Mouse (Mus musculus) lung, embryonic 14.5 days (tissue): Measurements from ENCODE around the gene Prkab1. TPM values are rescaled to one million over a fixed set of nuclear protein-coding genes. Genes with fewer than 3 reads are reported as not detected.
A peak's percentile ranks its signal among the peaks of the same experiment; 100 is the strongest.

Experiments
- ATAC-seq: fragments of 200-750 bp; cut with Nextera tagmentation; 2 replicates; pipeline ENCODE4 v1.8.0; 2017; ENCODE audit warnings: mild to moderate bottlenecking, moderate TSS enrichment, moderate library complexity; ENCODE audit not compliant: insufficient read depth
- DNase-seq: peaks from one replicate; pipeline ENCODE4 v3.0.0-alpha.2; 2015
- H3K27ac ChIP-seq: fragments of 300-500 bp; sonication (generic); 2 replicates; pipeline ENCODE4 v1.5.1; 2014; ENCODE audit warnings: low read depth, mild to moderate bottlenecking, moderate library complexity
- H3K27me3 ChIP-seq: fragments of 300-500 bp; sonication (generic); 2 replicates; pipeline ENCODE4 v1.6.1; 2014; ENCODE audit warnings: low read length, control low read depth; ENCODE audit not compliant: insufficient read depth
- H3K36me3 ChIP-seq: fragments of 300-500 bp; sonication (generic); 2 replicates; pipeline ENCODE4 v1.6.1; 2014; ENCODE audit warnings: control low read depth; ENCODE audit not compliant: insufficient read depth
- H3K4me1 ChIP-seq: fragments of 300-500 bp; sonication (generic); 2 replicates; pipeline ENCODE4 v1.6.1; 2014; ENCODE audit warnings: antibody characterized with exemption, control low read depth; ENCODE audit not compliant: insufficient read depth
- H3K4me2 ChIP-seq: fragments of 300-500 bp; sonication (generic); 2 replicates; pipeline ENCODE4 v1.6.1; 2014; ENCODE audit warnings: mild to moderate bottlenecking
- H3K4me3 ChIP-seq: fragments of 300-500 bp; sonication (generic); 2 replicates; pipeline ENCODE4 v1.5.1; 2014; ENCODE audit warnings: low read depth, low read length
- H3K9ac ChIP-seq: fragments of 300-500 bp; sonication (generic); 2 replicates; pipeline ENCODE4 v1.6.1; 2014
- H3K9me3 ChIP-seq: fragments of 300-500 bp; sonication (generic); 2 replicates; pipeline ENCODE4 v1.6.1; 2016; ENCODE audit warnings: low read depth, low read length, control low read depth
- CTCF ChIP-seq: IDR thresholded peaks from 2 replicates; pipeline ENCODE4 v1.5.1; 2016; ENCODE audit warnings: antibody characterized with exemption, low read depth
- WGBS: fragments of 180-500 bp; shearing (Covaris S2); extraction: QIAGEN DNeasy Blood & Tissue Kit; methylation state at CpG from one replicate; pipeline ENCODE4 v1.1.7; 2014; 5-methylcytosine and 5-hydroxymethylcytosine counted together
- polyA plus RNA-seq: library from polyadenylated mRNA; unstranded; fragments of >200 nt; fragmentation: Nextera tagmentation; extraction: Ambion mirVana; gene quantifications from 2 replicates; pipeline ENCODE4 v1.2.1, GENCODE M21; 2014

Prkab1 gene
- polyA plus RNA-seq, 1 experiment from 2014 or later: 68.9 TPM

GRCm38 (mm10) chr5:116019371-116019770 lies 4.9 kb downstream of the Prkab1 start:
- no peaks in the 10 kb centered on the region for H3K9me3 ChIP-seq
- H3K27ac ChIP-seq: no peak overlapping the region
- WGBS: 58% methylated on average over 11 of the region's 11 CpGs
- no peaks in the 10 kb centered on the region for H3K4me1 ChIP-seq
- no peak overlapping the region for H3K4me2 ChIP-seq
- H3K4me3 ChIP-seq: no peak overlapping the region
- ATAC-seq (no peak), DNase-seq (no peak)
- H3K9ac ChIP-seq: no peak overlapping the region
- TF ChIP-seq CTCF: no peak
- H3K27me3 ChIP-seq: no peaks in the 10 kb centered on the region
- peaks cover 79% of the 10 kb centered on the region for H3K36me3 ChIP-seq

GRCm38 (mm10) chr5:116018784-116019183 lies 5.5 kb downstream of the Prkab1 start:
- ATAC-seq: no peak
- no peak overlapping the region for H3K4me3 ChIP-seq
- no peak overlapping the region for H3K27ac ChIP-seq
- no peaks in the 10 kb centered on the region for H3K4me1 ChIP-seq
- TF ChIP-seq CTCF: 0 out of 2 replicates have a peak, but pooled peaks have one; percentile 11
- no peak overlapping the region for H3K4me2 ChIP-seq
- H3K27me3 ChIP-seq: no peaks in the 10 kb centered on the region
- peaks cover 85% of the 10 kb centered on the region for H3K36me3 ChIP-seq
- WGBS: 70% methylated on average over 6 of the region's 6 CpGs
- no peaks in the 10 kb centered on the region for H3K9me3 ChIP-seq
- no peak overlapping the region for H3K9ac ChIP-seq
- no peak for DNase-seq

DNA sequence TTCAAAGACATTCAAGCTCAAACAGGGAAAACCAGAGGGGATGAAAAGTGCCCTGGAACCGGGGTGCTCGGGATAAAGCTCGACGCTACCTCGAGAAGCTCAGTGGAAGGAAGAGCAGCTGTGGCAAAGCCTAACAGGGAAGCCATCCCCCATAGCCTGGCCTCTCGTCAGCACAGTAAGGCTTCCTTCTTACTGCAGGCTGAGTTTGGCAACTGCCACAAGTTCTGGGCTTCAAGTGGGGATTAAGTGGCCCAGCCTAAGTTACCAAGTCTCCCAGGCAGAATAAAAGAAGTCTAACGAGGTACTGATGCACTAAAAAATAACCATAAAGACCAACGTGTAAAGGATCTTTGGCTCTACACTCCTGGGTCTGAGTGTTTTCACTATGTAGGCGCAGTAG lies 6.1 kb downstream of the Prkab1 start:
- DNase-seq: no peak
- Histone ChIP-seq H3K27me3 (no peaks in the 10 kb centered on the region), H3K9ac (no peak overlapping the region), H3K4me3 (no peak overlapping the region), H3K36me3 (peaks cover 91% of the 10 kb centered on the region), H3K27ac (no peak overlapping the region), H3K4me1 (no peaks in the 10 kb centered on the region), H3K4me2 (no peak overlapping the region), H3K9me3 (no peaks in the 10 kb centered on the region)
- 91% methylated on average over 9 of the region's 9 CpGs for WGBS
- no peak for TF ChIP-seq CTCF
- no peak for ATAC-seq

- Histone ChIP-seq H3K27me3 (no peaks in the 10 kb centered on the region), H3K36me3 (peaks cover 99% of the 10 kb centered on the region), H3K27ac (no peak overlapping the region), H3K9me3 (no peaks in the 10 kb centered on the region), H3K9ac (no peak overlapping the region), H3K4me3 (no peak overlapping the region), H3K4me2 (no peak overlapping the region), H3K4me1 (no peaks in the 10 kb centered on the region)
- WGBS: 91% methylated on average over 8 of the region's 8 CpGs
- TF ChIP-seq CTCF: no peak
- DNase-seq (no peak), ATAC-seq (no peak)
Observed at GRCm38 (mm10) chr5:116017391-116017790, 6.9 kb downstream of the Prkab1 start.

DNA sequence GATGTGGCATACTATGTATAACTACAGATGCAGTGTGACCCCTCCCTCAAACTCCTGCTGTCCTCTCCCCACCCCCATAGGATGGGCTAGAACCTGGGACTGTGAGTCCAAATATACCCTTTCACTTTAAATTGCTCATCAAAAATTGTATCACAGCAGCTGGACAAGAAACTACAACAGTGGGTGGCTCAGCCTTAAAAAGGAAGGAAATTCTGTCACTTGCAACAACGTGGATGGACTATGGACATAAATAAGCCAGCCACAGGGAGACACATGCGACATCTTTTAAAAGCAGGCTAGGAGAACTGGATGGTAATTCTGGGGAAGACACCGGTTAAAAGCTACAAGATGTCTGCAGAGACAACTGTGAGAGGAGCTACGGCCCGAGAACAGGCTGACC lies 7.8 kb downstream of the Prkab1 start:
- DNase-seq (no peak), ATAC-seq (no peak)
- TF ChIP-seq CTCF: no peak
- no peaks in the 10 kb centered on the region for H3K27me3 ChIP-seq
- peaks cover 91% of the 10 kb centered on the region for H3K36me3 ChIP-seq
- no peak overlapping the region for H3K4me3 ChIP-seq
- H3K9me3 ChIP-seq: no peaks in the 10 kb centered on the region
- H3K4me2 ChIP-seq: no peak overlapping the region
- no peak overlapping the region for H3K27ac ChIP-seq
- H3K9ac ChIP-seq: no peak overlapping the region
- 92% methylated on average over 5 of the region's 5 CpGs for WGBS
- no peaks in the 10 kb centered on the region for H3K4me1 ChIP-seq

- DNase-seq: no peak
- Histone ChIP-seq H3K4me2 (no peak overlapping the region), H3K27me3 (no peaks in the 10 kb centered on the region), H3K9ac (no peak overlapping the region), H3K27ac (no peak overlapping the region), H3K36me3 (peaks cover 68% of the 10 kb centered on the region), H3K4me1 (no peaks in the 10 kb centered on the region), H3K4me3 (no peak overlapping the region), H3K9me3 (no peaks in the 10 kb centered on the region)
- TF ChIP-seq CTCF: no peak
- no peak for ATAC-seq
- 91% methylated on average over 11 of the region's 11 CpGs for WGBS
Observed at GRCm38 (mm10) chr5:116014237-116014636, 10.1 kb downstream of the Prkab1 start.

DNA sequence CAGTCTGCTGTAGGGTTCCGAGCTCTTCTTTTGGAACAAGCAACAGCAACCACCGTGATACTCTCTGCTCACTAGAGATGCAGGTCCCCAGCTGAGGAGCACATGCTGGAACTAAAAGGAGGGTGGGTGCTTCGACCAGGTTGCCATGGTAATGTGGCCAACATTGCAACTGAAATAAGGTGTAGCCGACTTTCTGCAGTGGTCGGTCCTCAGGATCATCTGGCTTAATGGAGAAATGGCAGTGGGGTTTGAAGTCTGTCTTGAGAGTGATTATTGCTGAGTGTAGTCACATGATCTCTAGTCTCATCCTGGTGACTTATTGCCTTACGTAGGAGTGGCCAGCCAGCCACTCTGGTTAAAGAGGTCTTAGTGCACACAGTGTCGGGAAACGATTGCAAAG lies 10.5 kb downstream of the Prkab1 start:
- H3K36me3 ChIP-seq: peaks cover 64% of the 10 kb centered on the region
- 83% methylated on average over 8 of the region's 8 CpGs for WGBS
- DNase-seq: no peak
- ATAC-seq: no peak
- H3K4me3 ChIP-seq: no peak overlapping the region
- H3K27me3 ChIP-seq: no peaks in the 10 kb centered on the region
- no peak overlapping the region for H3K27ac ChIP-seq
- H3K9ac ChIP-seq: no peak overlapping the region
- no peak for TF ChIP-seq CTCF
- no peaks in the 10 kb centered on the region for H3K9me3 ChIP-seq
- H3K4me2 ChIP-seq: no peak overlapping the region
- H3K4me1 ChIP-seq: no peaks in the 10 kb centered on the region

GRCm38 (mm10) chr5:116012503-116012902 lies 11.8 kb downstream of the Prkab1 start:
- Histone ChIP-seq H3K4me3 (no peak overlapping the region), H3K4me2 (no peak overlapping the region), H3K27ac (no peak overlapping the region), H3K36me3 (peaks cover 54% of the 10 kb centered on the region), H3K9me3 (no peaks in the 10 kb centered on the region), H3K9ac (no peak overlapping the region), H3K4me1 (no peaks in the 10 kb centered on the region), H3K27me3 (no peaks in the 10 kb centered on the region)
- ATAC-seq (no peak), DNase-seq (no peak)
- 88% methylated on average over 7 of the region's 7 CpGs for WGBS
- TF ChIP-seq CTCF: no peak
